Mouse (Mus musculus): ENCODE results near the gene Tars2. TPM values are rescaled to one million over a fixed set of nuclear protein-coding genes. Genes with fewer than 3 reads are reported as not detected.
A peak's percentile ranks its signal among the peaks of the same experiment; 100 is the strongest.

Gene Tars2
- total and polyA plus RNA-seq, 3 experiments, result 59.8 to 97.6 (median 71.1) TPM

- no peak overlapping the region for H3K4me3 ChIP-seq (replicated peaks in 1 of 3; ENCODE audit: low read depth in 2 of 3, low read length in 2 of 3, poor library complexity in 1 of 3)
- no peaks in the 10 kb centered on the region for H3K27me3 ChIP-seq (replicated peaks)
- H3K79me2 ChIP-seq (replicated peaks; ENCODE audit: control insufficient read depth, extremely low read depth, insufficient read depth, poor library complexity, severe bottlenecking), result no peaks in the 10 kb centered on the region
- no peak overlapping the region for H3K4me2 ChIP-seq (ENCODE audit: insufficient read depth, low read depth, poor library complexity, severe bottlenecking)
- no peak for DNase-seq (ENCODE audit: extremely low read depth)
- H3K9ac ChIP-seq (ENCODE audit: insufficient read depth, low read depth), result no peak overlapping the region
- dilution Hi-C loops (cut with MboI; ENCODE audit: extremely low pct_ligation_motif_present, extremely low pct_unique_long_range_greater_than_20kb, low sequenced_read_pairs) (no loop called here), in situ Hi-C loops (cut with MboI; ENCODE audit: low pct_ligation_motif_present, low pct_unique_long_range_greater_than_20kb, low sequenced_read_pairs) (loop anchor here (25.0 kb wide), 1 partner anchor 248 kb away; no protein-coding TSS in a partner anchor)
- peaks cover 18 to 36% of the 10 kb centered on the region in 2 experiments for H3K36me3 ChIP-seq (replicated peaks in 1 of 2; ENCODE audit: control insufficient read depth in 1 of 2, insufficient read depth in 1 of 2, low read length in 1 of 2)
- TF ChIP-seq MYC (IDR thresholded peaks at IDR 0.05; ENCODE audit: low read depth, low read length) (no peak), JUND (conservative IDR thresholded peaks at IDR 0.05; ENCODE audit: low read depth, low read length) (no peak), USF1 (IDR thresholded peaks at IDR 0.05; ENCODE audit: low read depth, low read length) (no peak), TCF12 (IDR thresholded peaks at IDR 0.05; ENCODE audit: low read depth, low read length) (no peak), POLR2A (IDR thresholded peaks at IDR 0.05; ENCODE audit: low read depth, low read length) (no peak), MXI1 (IDR thresholded peaks at IDR 0.05; ENCODE audit: low read depth, low read length) (no peak)
- peaks cover 3 to 17% of the 10 kb centered on the region in 2 experiments; a peak in 3 of 4 replicates for H3K4me1 ChIP-seq (ENCODE audit: control insufficient read depth in 1 of 2, insufficient read depth in 2 of 2)
- no peak overlapping the region for H3K27ac ChIP-seq (ENCODE audit: insufficient read depth, low read depth)
- no peaks in the 10 kb centered on the region for H3K9me3 ChIP-seq (replicated peaks; ENCODE audit: low read length)
Measured at GRCm38 (mm10) chr3:95760656-95761055, 650 bp upstream of the Tars2 start.

DNA sequence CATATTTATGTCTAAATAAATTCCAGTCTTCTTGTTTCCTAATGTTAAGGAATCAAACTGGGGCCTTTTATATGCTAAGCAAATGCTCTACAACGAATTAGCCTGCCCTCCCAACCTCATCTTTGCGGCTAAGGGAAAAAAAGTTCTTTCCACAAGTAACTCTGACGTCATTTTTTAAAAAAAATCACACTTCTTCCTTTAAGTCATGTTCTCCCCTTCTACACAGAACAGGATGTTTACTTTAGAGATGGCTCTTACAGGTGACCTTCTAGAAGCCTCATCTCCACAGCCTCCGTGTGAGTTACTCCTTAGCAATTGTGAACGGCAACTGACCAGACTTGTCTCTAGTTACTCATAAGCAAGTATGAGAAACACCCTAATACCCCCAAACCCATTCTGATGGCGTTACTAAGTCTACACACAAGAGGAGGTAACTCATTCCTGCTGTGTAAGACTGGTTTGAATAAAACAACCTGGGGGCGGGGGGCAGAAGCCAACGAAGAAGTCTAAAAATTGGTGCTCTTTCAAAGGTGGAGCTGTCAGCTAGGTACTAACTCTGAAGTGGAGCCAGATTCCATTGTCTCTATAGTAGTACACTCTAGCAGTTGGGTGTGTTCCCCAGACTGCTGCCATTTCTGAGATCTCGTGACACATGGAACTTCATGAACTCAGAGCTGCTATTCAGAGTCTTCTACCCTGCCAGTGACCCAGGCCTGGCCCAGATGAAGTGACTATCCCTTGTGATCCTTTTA, 1.4 kb downstream of the Tars2 start:
- in situ Hi-C loops (cut with MboI; ENCODE audit: low pct_ligation_motif_present, low pct_unique_long_range_greater_than_20kb, low sequenced_read_pairs) (loop anchor here (25.0 kb wide), 1 partner anchor 246 kb away; no protein-coding TSS in a partner anchor), dilution Hi-C loops (cut with MboI; ENCODE audit: extremely low pct_ligation_motif_present, extremely low pct_unique_long_range_greater_than_20kb, low sequenced_read_pairs) (no loop called here)
- peaks cover 8 to 23% of the 10 kb centered on the region in 2 experiments; a peak in 3 of 4 replicates for H3K4me1 ChIP-seq (ENCODE audit: control insufficient read depth in 1 of 2, insufficient read depth in 2 of 2)
- DNase-seq (ENCODE audit: extremely low read depth), result no peak
- no peak overlapping the region for H3K9ac ChIP-seq (ENCODE audit: insufficient read depth, low read depth)
- no peak overlapping the region for H3K27ac ChIP-seq (ENCODE audit: insufficient read depth, low read depth)
- H3K4me2 ChIP-seq (ENCODE audit: insufficient read depth, low read depth, poor library complexity, severe bottlenecking), result no peak overlapping the region
- no peaks in the 10 kb centered on the region for H3K27me3 ChIP-seq (replicated peaks)
- H3K79me2 ChIP-seq (replicated peaks; ENCODE audit: control insufficient read depth, extremely low read depth, insufficient read depth, poor library complexity, severe bottlenecking), result peaks cover 8% of the 10 kb centered on the region
- H3K4me3 ChIP-seq (replicated peaks in 1 of 3; ENCODE audit: low read depth in 2 of 3, low read length in 2 of 3, poor library complexity in 1 of 3), result no peak overlapping the region
- TF ChIP-seq UBTF (IDR thresholded peaks at IDR 0.05; ENCODE audit: low read depth, low read length) (no peak), MEF2A (IDR thresholded peaks at IDR 0.05; ENCODE audit: borderline replicate concordance, low read depth, low read length) (peak; percentile 42; the same call in 1 of the 2 replicates), HCFC1 (IDR thresholded peaks at IDR 0.05; ENCODE audit: low read depth, low read length) (no peak), JUN (IDR thresholded peaks at IDR 0.05; ENCODE audit: insufficient read depth, low read depth, low read length) (peak; percentile 62), JUND (conservative IDR thresholded peaks at IDR 0.05; ENCODE audit: low read depth, low read length) (peak; percentile 63), ZNF384 (IDR thresholded peaks at IDR 0.05; ENCODE audit: low read depth, low read length) (peak; percentile 94)
- H3K9me3 ChIP-seq (replicated peaks; ENCODE audit: low read length), result no peaks in the 10 kb centered on the region
- H3K36me3 ChIP-seq (replicated peaks in 1 of 2; ENCODE audit: control insufficient read depth in 1 of 2, insufficient read depth in 1 of 2, low read length in 1 of 2), result peaks cover under 1 to 16% of the 10 kb centered on the region in 2 experiments

GRCm38 (mm10) chr3:95756808-95757207, 3.2 kb downstream of the Tars2 start:
- in situ Hi-C loops (cut with MboI; ENCODE audit: low pct_ligation_motif_present, low pct_unique_long_range_greater_than_20kb, low sequenced_read_pairs) (loop anchor here (25.0 kb wide), 1 partner anchor 245 kb away; no protein-coding TSS in a partner anchor), dilution Hi-C loops (cut with MboI; ENCODE audit: extremely low pct_ligation_motif_present, extremely low pct_unique_long_range_greater_than_20kb, low sequenced_read_pairs) (no loop called here)
- H3K27ac ChIP-seq (ENCODE audit: insufficient read depth, low read depth), result no peak overlapping the region
- H3K9ac ChIP-seq (ENCODE audit: insufficient read depth, low read depth), result no peak overlapping the region
- H3K4me3 ChIP-seq (replicated peaks in 1 of 3; ENCODE audit: low read depth in 2 of 3, low read length in 2 of 3, poor library complexity in 1 of 3), result no peak overlapping the region
- H3K36me3 ChIP-seq (replicated peaks in 1 of 2; ENCODE audit: control insufficient read depth in 1 of 2, insufficient read depth in 1 of 2, low read length in 1 of 2), result peaks cover 12 to 16% of the 10 kb centered on the region in 2 experiments
- no peak for DNase-seq (ENCODE audit: extremely low read depth)
- TF ChIP-seq POLR2A (IDR thresholded peaks at IDR 0.05; ENCODE audit: low read depth, low read length), result no peak
- TF ChIP-seq NELFE (IDR thresholded peaks at IDR 0.05; ENCODE audit: low read depth, low read length), result no peak
- no peak for TF ChIP-seq MEF2A (IDR thresholded peaks at IDR 0.05; ENCODE audit: borderline replicate concordance, low read depth, low read length)
- TF ChIP-seq ZKSCAN1 (IDR thresholded peaks at IDR 0.05; ENCODE audit: borderline replicate concordance, low read depth, low read length), result no peak
- TF ChIP-seq SMC3 (IDR thresholded peaks at IDR 0.05; ENCODE audit: low read depth, low read length), result no peak
- TF ChIP-seq MAZ (IDR thresholded peaks at IDR 0.05; ENCODE audit: low read depth, low read length), result no peak
- no peak for TF ChIP-seq EP300 (IDR thresholded peaks at IDR 0.05; ENCODE audit: low read length)
- no peak for TF ChIP-seq TBP (conservative IDR thresholded peaks at IDR 0.05; ENCODE audit: low read depth, low read length)
- TF ChIP-seq ZMIZ1 (IDR thresholded peaks at IDR 0.05; ENCODE audit: low read depth, low read length), result no peak
- TF ChIP-seq POLR2AphosphoS2 (IDR thresholded peaks at IDR 0.05; ENCODE audit: low read depth, low read length), result no peak
- H3K27me3 ChIP-seq (replicated peaks), result no peaks in the 10 kb centered on the region
- peaks cover 17% of the 10 kb centered on the region for H3K79me2 ChIP-seq (replicated peaks; ENCODE audit: control insufficient read depth, extremely low read depth, insufficient read depth, poor library complexity, severe bottlenecking)
- no peaks in the 10 kb centered on the region for H3K9me3 ChIP-seq (replicated peaks; ENCODE audit: low read length)
- H3K4me2 ChIP-seq (ENCODE audit: insufficient read depth, low read depth, poor library complexity, severe bottlenecking), result no peak overlapping the region
- H3K4me1 ChIP-seq (ENCODE audit: control insufficient read depth in 1 of 2, insufficient read depth in 2 of 2), result peaks cover 8 to 31% of the 10 kb centered on the region in 2 experiments

Data from CH12.LX (cell line).